Mouse (Mus musculus) C2C12 (cell line): Measurements from ENCODE around the gene Adcy5.

Source experiments
- CTCF ChIP-seq: IDR thresholded peaks from one replicate; pipeline ENCODE4 v1.5.1; 2011; ENCODE audit not compliant: control insufficient read depth, insufficient read depth, insufficient read length
- FOSL1 ChIP-seq: IDR thresholded peaks from one replicate; pipeline ENCODE4 v1.8.0; 2011; ENCODE audit warnings: mild to moderate bottlenecking, low read length; ENCODE audit not compliant: poor library complexity, insufficient read depth, severe bottlenecking
- MYOD1 ChIP-seq: IDR thresholded peaks from one replicate; pipeline ENCODE4 v1.6.1; 2011; ENCODE audit warnings: low read depth; ENCODE audit not compliant: control insufficient read depth, insufficient read length
- MYOG ChIP-seq: IDR thresholded peaks from one replicate; pipeline ENCODE4 v1.6.1; 2011; ENCODE audit not compliant: control insufficient read depth, insufficient read length; ENCODE audit errors: extremely low read depth

GRCm38 (mm10) chr16:35285821-35286220, 131.1 kb downstream of the Adcy5 start:
- TF ChIP-seq CTCF: no peak
- no peak for TF ChIP-seq MYOD1
- no peak for TF ChIP-seq MYOG
- no peak for TF ChIP-seq FOSL1
